Mouse (Mus musculus): ENCODE data around the gene Ccnjl. TPM values are rescaled to one million over a fixed set of nuclear protein-coding genes. Genes with fewer than 3 reads are reported as not detected.

Ccnjl gene
- polyA plus RNA-seq (2012; rRNA removed), result 6.2 and 8.2 TPM in 2 replicates

GRCm38 (mm10) chr11:43528683-43529499 lies at the start of gene Ccnjl:
Gene Ccnjl, plus strand, starts transcription at chr11:43528784.
- DNase-seq (ENCODE audit: low read depth), result peak; percentile 82
- TF ChIP-seq CTCF (IDR thresholded peaks at IDR 0.05; ENCODE audit: borderline replicate concordance, extremely low read depth, insufficient read depth, insufficient read length) (0 out of 2 replicates have a peak, but pooled peaks have one; percentile 4), POLR2A (IDR thresholded peaks at IDR 0.05; ENCODE audit: borderline replicate concordance, extremely low read depth, insufficient read depth, insufficient read length, poor library complexity, severe bottlenecking) (peak; percentile 89)

DNA sequence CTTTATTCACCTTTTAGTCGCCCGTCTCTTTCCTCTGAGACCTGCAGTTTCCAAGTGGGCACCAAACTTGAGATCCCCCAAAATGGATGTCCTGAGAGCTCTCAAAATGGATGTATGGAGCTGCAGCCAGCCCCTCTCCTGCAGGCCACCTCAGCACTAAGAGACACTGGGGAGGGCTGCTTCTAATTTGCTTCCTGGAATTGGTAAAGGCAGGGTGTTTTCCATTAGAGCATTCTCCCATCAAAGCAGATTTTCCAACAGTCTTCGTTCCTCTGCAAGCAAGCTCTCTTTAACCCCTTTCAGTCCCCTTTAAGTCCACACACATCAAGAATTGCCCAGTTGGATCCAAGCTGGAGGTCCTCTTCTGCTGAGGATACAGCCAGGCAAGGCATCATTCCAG lies 49.2 kb upstream of the Ccnjl start:
- DNase-seq (ENCODE audit: low read depth), result no peak
- TF ChIP-seq POLR2A (IDR thresholded peaks at IDR 0.05; ENCODE audit: borderline replicate concordance, extremely low read depth, insufficient read depth, insufficient read length, poor library complexity, severe bottlenecking), result no peak
- TF ChIP-seq CTCF (IDR thresholded peaks at IDR 0.05; ENCODE audit: borderline replicate concordance, extremely low read depth, insufficient read depth, insufficient read length), result no peak

DNA sequence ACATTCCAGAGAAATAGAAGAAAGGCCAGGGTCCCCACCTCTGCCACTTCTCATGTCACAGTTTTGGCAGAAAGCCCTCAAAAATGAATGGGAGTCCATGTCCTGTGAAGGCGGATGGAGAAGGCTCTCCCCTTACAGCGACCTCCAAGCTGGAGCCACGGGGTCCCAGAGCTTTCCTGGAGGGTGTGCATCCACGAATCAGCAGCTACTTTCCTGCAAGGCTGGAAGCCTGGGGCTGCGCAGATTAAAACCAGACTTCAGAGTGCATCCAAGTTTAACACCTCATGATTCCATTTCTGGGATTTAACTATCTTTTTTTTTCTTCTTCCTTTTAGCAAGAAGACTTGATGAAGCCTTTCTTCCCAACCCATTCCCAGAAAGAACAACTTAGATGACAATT lies 48.0 kb upstream of the Ccnjl start:
- no peak for DNase-seq (ENCODE audit: low read depth)
- no peak for TF ChIP-seq CTCF (IDR thresholded peaks at IDR 0.05; ENCODE audit: borderline replicate concordance, extremely low read depth, insufficient read depth, insufficient read length)
- no peak for TF ChIP-seq POLR2A (IDR thresholded peaks at IDR 0.05; ENCODE audit: borderline replicate concordance, extremely low read depth, insufficient read depth, insufficient read length, poor library complexity, severe bottlenecking)

- TF ChIP-seq CTCF (IDR thresholded peaks at IDR 0.05; ENCODE audit: borderline replicate concordance, extremely low read depth, insufficient read depth, insufficient read length) (no peak), POLR2A (IDR thresholded peaks at IDR 0.05; ENCODE audit: borderline replicate concordance, extremely low read depth, insufficient read depth, insufficient read length, poor library complexity, severe bottlenecking) (no peak)
- DNase-seq (ENCODE audit: low read depth), result no peak
Observed at GRCm38 (mm10) chr11:43481672-43482522, 46.7 kb upstream of the Ccnjl start.

DNA sequence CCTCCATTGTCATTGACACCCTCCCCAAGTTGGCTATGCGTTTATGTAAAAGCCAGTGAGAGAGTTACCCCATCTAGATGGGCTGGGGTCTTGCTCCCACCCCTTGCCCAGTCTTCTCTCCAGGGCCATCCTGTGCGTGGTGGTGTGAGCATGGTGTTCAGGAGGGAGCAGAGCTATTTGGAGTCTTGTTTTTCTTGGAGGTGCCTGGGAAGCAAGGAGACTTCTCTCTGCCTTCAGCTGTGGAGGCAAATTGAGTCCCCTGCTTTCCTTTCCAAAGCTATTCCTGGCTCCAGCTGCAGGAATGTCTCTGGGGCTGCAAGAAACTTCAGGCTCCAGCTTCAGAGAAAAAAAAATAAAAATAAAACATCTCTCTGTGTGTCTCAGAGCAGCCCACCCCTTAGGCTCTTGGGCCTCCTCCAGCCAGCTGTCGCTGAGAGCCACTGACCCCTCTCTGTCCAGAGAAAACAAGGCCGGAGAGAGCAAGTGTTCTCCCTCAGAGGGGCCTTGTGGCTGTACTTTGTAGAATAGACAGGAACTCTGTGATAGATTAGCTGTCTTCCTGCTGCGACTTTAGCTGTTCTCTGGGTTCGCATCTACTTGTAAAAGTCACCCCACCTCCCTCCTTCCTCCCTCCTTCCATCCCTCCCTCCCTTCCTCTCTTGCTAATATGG lies 45.3 kb upstream of the Ccnjl start:
- no peak for DNase-seq (ENCODE audit: low read depth)
- no peak for TF ChIP-seq CTCF (IDR thresholded peaks at IDR 0.05; ENCODE audit: borderline replicate concordance, extremely low read depth, insufficient read depth, insufficient read length)
- no peak for TF ChIP-seq POLR2A (IDR thresholded peaks at IDR 0.05; ENCODE audit: borderline replicate concordance, extremely low read depth, insufficient read depth, insufficient read length, poor library complexity, severe bottlenecking)

DNA sequence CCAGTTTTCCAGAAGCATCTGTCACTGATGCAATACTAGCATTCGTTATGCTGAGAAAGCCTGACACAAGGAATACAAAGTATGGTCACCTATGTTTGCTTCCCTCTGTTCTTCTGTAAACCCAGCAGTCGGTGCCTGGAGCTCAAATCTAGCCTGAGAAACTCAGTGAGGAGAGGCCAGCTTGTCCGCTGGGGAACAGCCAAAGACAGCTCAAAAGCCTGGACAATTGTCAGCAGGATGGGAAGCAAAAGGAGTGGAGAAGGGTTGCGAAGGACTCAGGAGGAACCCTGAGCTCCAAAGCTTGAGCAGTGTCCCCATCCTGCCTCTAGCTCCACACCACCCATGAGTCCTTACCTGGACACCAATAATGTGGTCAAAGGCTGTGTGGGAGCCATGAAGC lies 44.5 kb upstream of the Ccnjl start:
- TF ChIP-seq POLR2A (IDR thresholded peaks at IDR 0.05; ENCODE audit: borderline replicate concordance, extremely low read depth, insufficient read depth, insufficient read length, poor library complexity, severe bottlenecking), result no peak
- TF ChIP-seq CTCF (IDR thresholded peaks at IDR 0.05; ENCODE audit: borderline replicate concordance, extremely low read depth, insufficient read depth, insufficient read length), result no peak

GRCm38 (mm10) chr11:43484652-43485051 lies 43.9 kb upstream of the Ccnjl start:
- TF ChIP-seq CTCF (IDR thresholded peaks at IDR 0.05; ENCODE audit: borderline replicate concordance, extremely low read depth, insufficient read depth, insufficient read length) (no peak), POLR2A (IDR thresholded peaks at IDR 0.05; ENCODE audit: borderline replicate concordance, extremely low read depth, insufficient read depth, insufficient read length, poor library complexity, severe bottlenecking) (no peak)
- no peak for DNase-seq (ENCODE audit: low read depth)

More for the DNA sequence above, 44.5 kb upstream of the Ccnjl start:
- DNase-seq (ENCODE audit: low read depth), result no peak

DNA sequence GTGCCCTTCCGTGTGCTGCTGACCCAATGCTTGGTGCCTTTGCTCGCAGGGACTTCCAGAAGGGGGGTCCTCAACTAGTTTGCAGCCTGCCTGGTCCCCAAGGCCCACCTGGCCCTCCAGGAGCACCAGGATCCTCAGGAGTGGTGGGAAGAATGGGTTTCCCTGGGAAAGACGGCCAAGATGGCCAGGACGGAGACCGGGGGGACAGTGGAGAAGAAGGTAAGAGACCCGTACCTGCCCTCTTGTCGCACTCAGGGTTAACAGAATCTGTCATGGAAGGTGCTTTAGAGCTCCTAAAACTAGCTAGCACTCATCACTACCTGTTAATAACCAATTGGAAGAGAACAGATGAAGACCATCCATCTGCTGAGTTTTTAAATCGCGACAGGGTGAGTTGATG lies 42.7 kb upstream of the Ccnjl start:
- TF ChIP-seq POLR2A (IDR thresholded peaks at IDR 0.05; ENCODE audit: borderline replicate concordance, extremely low read depth, insufficient read depth, insufficient read length, poor library complexity, severe bottlenecking), result no peak
- no peak for TF ChIP-seq CTCF (IDR thresholded peaks at IDR 0.05; ENCODE audit: borderline replicate concordance, extremely low read depth, insufficient read depth, insufficient read length)
- no peak for DNase-seq (ENCODE audit: low read depth)

DNA sequence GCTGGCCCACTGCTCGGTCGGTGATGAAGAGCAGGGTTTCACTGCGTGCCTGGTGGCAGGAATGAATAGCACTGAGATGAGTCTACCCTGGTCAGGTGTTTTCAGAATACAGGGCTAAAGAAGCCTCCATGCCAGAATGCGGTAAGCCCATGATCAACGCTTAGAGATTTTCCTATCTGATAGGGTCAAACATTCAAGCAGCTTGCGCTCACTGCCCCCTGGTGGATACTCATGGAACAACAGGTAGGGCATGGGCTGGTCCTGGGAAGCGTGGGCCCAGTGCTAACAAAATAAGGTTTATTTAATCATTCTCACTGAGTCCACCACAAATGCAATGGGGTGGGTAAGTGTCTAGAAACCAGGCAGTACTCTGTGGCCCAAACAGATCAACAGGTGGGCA lies 35.9 kb upstream of the Ccnjl start:
- TF ChIP-seq CTCF (IDR thresholded peaks at IDR 0.05; ENCODE audit: borderline replicate concordance, extremely low read depth, insufficient read depth, insufficient read length), result peak; percentile 92
- TF ChIP-seq POLR2A (IDR thresholded peaks at IDR 0.05; ENCODE audit: borderline replicate concordance, extremely low read depth, insufficient read depth, insufficient read length, poor library complexity, severe bottlenecking), result no peak

DNA sequence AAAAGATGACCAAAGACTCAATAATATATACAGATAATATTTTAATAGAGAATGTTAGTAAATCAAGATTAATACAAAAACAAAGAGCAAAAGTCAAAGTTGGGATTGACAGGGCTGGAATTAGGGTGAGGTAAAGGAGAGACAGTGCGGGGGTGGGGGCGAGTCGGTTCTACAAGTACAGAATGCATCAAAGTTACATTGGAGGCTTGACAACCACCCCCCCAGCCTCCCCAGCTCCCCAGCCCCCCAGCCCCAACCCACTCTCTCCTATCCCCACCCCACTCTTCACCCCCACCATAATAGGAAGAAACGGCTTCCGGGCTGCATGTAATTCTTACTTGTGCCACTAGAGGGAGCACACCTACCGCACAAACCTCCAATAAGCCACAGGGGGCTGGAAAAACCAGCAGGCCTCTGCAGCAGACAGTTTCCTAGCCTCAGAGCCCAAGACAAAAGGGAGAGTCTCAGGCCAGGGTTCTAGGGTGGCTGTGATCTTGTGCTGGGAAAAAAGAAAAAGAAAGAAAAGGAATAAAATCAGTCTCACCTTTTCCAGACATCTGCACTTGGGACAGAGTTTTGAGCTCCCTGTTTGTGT lies 34.7 kb upstream of the Ccnjl start:
- DNase-seq (ENCODE audit: low read depth), result peak; percentile 93
- TF ChIP-seq POLR2A (IDR thresholded peaks at IDR 0.05; ENCODE audit: borderline replicate concordance, extremely low read depth, insufficient read depth, insufficient read length, poor library complexity, severe bottlenecking), result no peak
- peak; percentile 93 for TF ChIP-seq CTCF (IDR thresholded peaks at IDR 0.05; ENCODE audit: borderline replicate concordance, extremely low read depth, insufficient read depth, insufficient read length)

More for the DNA sequence above, 35.9 kb upstream of the Ccnjl start:
- peak; percentile 70 for DNase-seq (ENCODE audit: low read depth)

Measured in brain, embryonic 14.5 days (tissue).